Mouse (Mus musculus) frontal cortex, postnatal 10 days (tissue): Measurements from ENCODE around the gene Defb25.
"Not testable (repeated sequence)": the region's sequence is repeated elsewhere in the genome, so short reads cannot be mapped to it uniquely, and the experiment has no call there.

ENCODE experiments used
- DNase-seq, 2 experiments: peaks; one replicate each; pipeline ENCODE4 v3.0.0; 2022; ENCODE audit warnings: low spot score in 2 of 2, mixed read lengths in 1 of 2

Defb25 gene

DNA sequence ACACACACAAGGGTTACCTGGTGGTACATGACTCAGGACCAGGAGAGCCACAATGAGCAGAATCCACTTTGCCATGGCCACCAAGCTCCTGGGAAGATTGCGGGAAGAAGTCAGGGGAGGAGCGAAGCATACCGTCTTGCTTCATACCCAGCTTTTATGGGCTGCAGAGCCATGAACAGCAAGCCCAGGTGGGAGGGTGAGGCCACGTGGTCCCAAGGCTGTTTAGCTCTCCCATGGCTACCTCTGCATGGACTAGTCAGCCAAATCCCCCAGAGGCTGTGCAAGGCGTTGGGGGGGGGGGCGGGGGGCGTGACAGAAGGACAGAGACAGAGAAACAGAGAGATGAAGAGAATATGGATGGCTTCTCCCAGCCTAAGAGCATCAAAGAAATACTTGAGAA is at the start of gene Defb25:
Gene Defb25 (minus strand): TSS at position 101 of the 400 bp plus-strand sequence.
- no peak for DNase-seq

GRCm38 (mm10) chr2:152672166-152672565 is 49.3 kb upstream of the Defb25 start:
- DNase-seq, result no peak

GRCm38 (mm10) chr2:152671642-152671999 is 48.8 kb upstream of the Defb25 start:
- peak in 1 of 2 experiments; percentile 51 for DNase-seq

- peak in 1 of 2 experiments; percentile 47 for DNase-seq
These were observed 48.3 kb upstream of the Defb25 start for GRCm38 (mm10) chr2:152670983-152671641.

DNA sequence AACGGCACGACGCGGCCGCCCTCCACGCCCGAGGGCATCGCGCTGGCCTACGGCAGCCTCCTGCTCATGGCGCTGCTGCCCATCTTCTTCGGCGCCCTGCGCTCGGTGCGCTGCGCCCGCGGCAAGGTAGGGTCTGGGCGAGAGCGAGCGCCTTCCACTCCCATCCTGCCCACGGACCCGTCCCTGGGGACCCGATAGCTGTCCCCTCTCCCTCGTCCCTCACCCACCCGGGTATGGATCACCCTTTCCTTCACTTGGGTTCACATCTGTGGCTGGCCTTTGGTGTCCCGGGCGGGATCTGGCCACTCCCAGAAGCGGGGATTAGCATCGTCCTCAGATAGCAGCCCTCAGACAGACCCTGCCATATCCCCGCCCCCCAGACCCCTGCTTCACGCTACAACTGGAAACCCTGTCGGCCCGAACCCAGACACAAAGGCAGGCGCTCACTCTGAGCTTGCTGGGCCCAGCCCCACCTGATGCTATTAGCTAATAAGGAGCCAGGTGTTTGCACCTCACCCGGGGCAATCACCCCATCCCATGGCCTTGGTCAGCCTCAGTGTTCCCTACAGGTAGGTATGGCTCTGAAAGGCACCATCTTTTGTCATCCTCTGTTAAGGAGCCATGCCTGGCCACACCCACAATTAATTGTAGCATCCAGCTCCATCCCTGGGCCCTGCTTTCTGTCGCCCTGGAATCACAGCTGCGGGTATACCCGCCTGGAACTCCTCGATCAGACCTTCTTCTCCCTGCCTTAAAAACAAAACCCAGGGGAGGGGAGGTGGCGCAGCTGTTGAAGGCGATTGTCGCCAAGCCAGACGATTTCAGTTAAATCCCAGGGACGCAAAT is 47.0 kb upstream of the Defb25 start:
- DNase-seq, result peak in 1 of 2 experiments; percentile 46

GRCm38 (mm10) chr2:152669256-152669638 is 46.4 kb upstream of the Defb25 start, which contains the start of gene H13:
Gene H13, plus strand, starts transcription at chr2:152669461.
- peak; percentile 86 to 92 for DNase-seq

DNA sequence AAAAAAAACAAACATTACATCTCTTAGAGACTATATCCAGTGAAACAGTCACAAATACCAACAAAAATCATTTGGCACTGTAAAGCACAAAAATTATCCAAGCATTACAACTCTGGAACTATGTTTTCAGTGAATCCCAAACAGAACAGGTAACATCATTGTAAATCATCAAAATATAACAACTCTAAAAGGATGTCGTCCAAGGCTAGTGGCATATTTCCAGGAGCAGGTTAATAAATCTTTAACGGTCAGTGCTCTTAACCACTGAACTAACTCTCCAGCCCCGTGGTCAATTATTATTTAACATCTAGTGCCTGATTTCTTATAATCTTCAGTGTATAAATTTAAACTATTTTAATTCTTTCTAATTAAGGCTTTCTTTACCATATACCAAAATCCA is 43.3 kb upstream of the Defb25 start:
- DNase-seq, result not testable (repeated sequence)

GRCm38 (mm10) chr2:152661163-152661562 is 38.3 kb upstream of the Defb25 start:
- DNase-seq, result no peak

DNA sequence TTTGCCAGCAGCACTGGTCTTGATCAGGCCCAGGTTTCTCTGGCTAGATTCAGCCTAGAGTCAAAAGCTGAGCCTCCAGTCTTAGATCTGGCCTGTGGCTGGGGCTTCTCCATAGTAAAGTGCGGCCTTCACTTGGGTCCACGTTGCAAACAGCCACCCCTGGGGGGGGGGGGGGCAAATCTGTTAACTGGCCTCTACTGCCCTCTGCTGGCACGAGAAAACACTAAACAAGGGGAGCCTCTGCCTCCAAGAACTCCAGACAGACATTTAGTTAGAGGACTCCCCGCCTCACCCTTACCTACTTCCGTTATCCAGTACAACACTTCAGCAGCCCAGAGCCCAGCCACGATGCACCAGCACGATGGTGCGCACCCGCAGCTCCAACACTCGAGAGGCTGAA is 34.5 kb upstream of the Defb25 start:
- DNase-seq, result no peak

- DNase-seq, result peak; percentile 65 to 81
These were observed 31.2 kb upstream of the Defb25 start for GRCm38 (mm10) chr2:152653874-152654715.

DNA sequence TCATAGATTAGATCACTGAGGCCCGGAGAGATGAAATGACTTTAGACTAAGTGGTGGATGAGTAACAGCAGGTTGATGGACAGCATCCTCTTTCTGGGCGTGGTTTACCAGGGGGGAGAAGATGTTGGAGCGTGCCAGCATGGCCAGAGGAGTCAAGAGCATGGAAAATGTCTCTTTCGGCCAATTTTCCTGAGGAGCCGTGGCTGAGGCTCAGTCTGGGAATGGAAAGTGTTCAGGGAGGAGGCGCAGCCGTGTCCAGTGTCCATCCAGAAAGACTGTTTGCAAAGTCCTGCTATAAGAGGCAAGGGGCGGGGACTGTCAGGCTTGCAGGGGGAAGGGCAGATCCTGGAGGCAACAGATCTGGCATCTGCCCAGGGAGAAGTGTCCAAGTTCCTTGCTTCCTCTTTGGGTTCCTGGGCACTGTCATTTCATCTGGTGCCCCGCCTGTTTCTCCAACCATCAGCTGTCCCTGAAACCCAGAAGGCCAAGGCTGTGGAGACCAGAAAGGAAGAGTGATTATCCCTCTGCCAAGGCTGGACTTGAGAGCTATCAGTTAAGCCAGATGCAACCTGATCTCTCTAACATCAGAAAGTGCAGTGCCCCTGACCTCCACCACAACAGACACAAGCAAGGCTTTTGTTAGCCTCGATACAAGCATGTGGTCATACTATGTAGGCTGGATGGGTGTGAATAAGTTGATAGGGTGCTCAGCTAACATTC is 30.2 kb upstream of the Defb25 start:
- DNase-seq, result no peak

- no peak for DNase-seq
These were observed 16.7 kb upstream of the Defb25 start for GRCm38 (mm10) chr2:152639406-152640113.

GRCm38 (mm10) chr2:152638865-152639264 is 16.0 kb upstream of the Defb25 start:
- no peak for DNase-seq

DNA sequence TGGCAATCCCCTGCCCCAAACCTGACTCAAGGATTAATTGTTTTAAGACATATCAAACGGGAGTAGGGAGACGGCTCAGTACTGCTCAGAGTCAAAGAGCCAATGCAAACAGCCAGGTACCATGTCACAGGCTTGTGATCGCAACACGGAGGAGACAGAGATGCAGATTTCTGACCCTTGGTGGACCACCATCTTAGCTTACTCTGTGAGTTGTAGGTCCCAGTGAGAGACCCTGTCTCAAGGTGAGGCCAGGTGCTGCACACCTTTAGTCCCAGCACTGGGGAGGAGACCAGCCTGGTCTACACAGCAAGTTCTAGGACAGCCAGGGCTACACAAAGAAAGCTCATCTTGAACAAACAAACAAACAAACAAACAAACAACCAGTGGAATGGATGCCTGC is 14.5 kb upstream of the Defb25 start:
- DNase-seq, result no peak

DNA sequence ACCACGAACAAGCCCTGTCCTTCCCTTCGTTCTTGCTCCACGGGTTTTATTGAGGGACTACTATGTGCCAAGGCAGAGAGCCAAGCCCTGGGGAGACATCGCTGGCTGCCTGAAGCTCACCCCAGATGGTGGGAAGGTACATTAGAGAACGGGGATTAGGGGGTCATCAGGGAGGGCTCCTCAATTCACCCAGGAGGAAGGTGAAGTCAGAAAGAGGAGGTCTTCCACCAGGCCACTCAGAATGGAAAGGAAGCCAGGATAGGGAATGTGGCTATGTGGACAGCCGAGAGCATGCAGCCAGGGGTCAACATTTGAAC is 14.1 kb upstream of the Defb25 start:
- DNase-seq, result no peak

GRCm38 (mm10) chr2:152636246-152637005 is 13.6 kb upstream of the Defb25 start:
- no peak for DNase-seq

GRCm38 (mm10) chr2:152634311-152634710 is 11.5 kb upstream of the Defb25 start:
- DNase-seq, result no peak

- no peak for DNase-seq
These were observed 10.5 kb upstream of the Defb25 start for GRCm38 (mm10) chr2:152633334-152633733.

DNA sequence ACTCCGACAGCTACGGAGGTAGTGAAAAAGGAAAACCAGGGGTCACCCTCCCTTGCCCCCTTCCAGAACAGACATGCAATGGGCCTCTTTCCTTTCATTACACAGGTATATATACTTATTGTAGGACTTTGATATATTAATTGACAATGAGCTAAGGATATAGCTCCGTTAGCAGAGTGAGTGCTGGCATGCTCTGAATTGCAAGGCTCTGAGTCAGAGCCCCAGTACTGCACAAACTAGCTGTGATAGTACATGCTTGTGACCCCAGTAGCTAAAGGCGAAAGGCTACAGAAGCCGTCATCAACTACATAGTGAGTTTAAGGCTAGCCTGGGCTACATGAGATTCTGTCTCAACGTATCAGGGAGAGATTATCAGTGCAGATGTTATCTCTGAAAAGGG is 7.1 kb upstream of the Defb25 start:
- no peak for DNase-seq

DNA sequence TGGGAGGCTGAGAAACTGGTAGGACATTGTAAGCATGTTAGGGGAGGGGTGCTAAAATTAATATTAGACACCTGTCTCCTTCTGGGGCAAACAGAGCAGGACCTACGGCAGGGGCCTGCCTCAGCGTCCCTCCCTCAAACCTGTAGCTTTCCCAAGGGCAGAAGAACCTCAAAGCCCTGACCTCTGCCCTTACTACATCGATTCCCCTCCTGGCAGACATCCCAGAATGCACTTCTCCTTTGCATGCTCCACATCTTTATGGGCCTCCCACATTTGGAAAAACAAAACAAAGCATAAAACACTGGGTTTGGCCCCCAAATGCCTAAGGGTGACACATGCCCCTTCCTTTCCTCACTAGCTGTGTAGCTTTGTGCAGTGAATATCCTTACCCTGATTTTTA is 6.4 kb upstream of the Defb25 start:
- DNase-seq, result no peak
